Mouse (Mus musculus) midbrain, embryonic 12.5 days (tissue): ENCODE results near the gene Ap3b1. TPM values are rescaled to one million over a fixed set of nuclear protein-coding genes. Genes with fewer than 3 reads are reported as not detected.
A peak's percentile ranks its signal among the peaks of the same experiment; 100 is the strongest.

Source experiments
- ATAC-seq: fragments of 200-750 bp; cut with Nextera tagmentation; 2 replicates; pipeline ENCODE4 v1.8.0; 2017; ENCODE audit warnings: low read depth, moderate TSS enrichment, moderate library complexity; ENCODE audit not compliant: low FRiP score
- H3K27ac ChIP-seq: fragments of 300-500 bp; sonication (generic); replicated peaks from 2 replicates; pipeline ENCODE4 v1.5.1; 2016; ENCODE audit warnings: mild to moderate bottlenecking
- H3K27me3 ChIP-seq: fragments of 300-500 bp; sonication (generic); 2 replicates; pipeline ENCODE4 v1.6.1; 2016; ENCODE audit warnings: mild to moderate bottlenecking
- H3K36me3 ChIP-seq: fragments of 300-500 bp; sonication (generic); 2 replicates; pipeline ENCODE4 v1.6.1; 2016
- H3K4me1 ChIP-seq: fragments of 300-500 bp; sonication (generic); 2 replicates; pipeline ENCODE4 v1.6.1; 2016
- H3K4me2 ChIP-seq: fragments of 300-500 bp; sonication (generic); replicated peaks from 2 replicates; pipeline ENCODE4 v1.6.1; 2016; ENCODE audit warnings: mild to moderate bottlenecking, moderate library complexity
- H3K4me3 ChIP-seq: fragments of 300-500 bp; sonication (generic); 2 replicates; pipeline ENCODE4 v1.5.1; 2016; ENCODE audit warnings: mild to moderate bottlenecking
- H3K9ac ChIP-seq: fragments of 300-500 bp; sonication (generic); replicated peaks from 2 replicates; pipeline ENCODE4 v1.6.1; 2016; ENCODE audit warnings: mild to moderate bottlenecking, moderate library complexity
- H3K9me3 ChIP-seq: fragments of 300-500 bp; sonication (generic); 2 replicates; pipeline ENCODE4 v1.6.1; 2016; ENCODE audit warnings: mild to moderate bottlenecking
- WGBS: fragments of 180-500 bp; shearing (Covaris S2); methylation state at CpG from one replicate; pipeline ENCODE4 v1.1.7; 2016; 5-methylcytosine and 5-hydroxymethylcytosine counted together
- polyA plus RNA-seq: library from polyadenylated mRNA; unstranded; fragments of >200 nt; fragmentation: Nextera tagmentation; extraction: Ambion mirVana; gene quantifications from 2 replicates; pipeline ENCODE4 v1.2.1, GENCODE M21; 2016

The Ap3b1 gene
- polyA plus RNA-seq, 1 experiment from 2014 or later, result 39.8 TPM

GRCm38 (mm10) chr13:94549580-94549979 lies 190.8 kb downstream of the Ap3b1 start:
- Histone ChIP-seq H3K4me1 (peaks cover 15% of the 10 kb centered on the region), H3K9ac (no peak overlapping the region), H3K4me3 (no peak overlapping the region), H3K27me3 (peaks cover 15% of the 10 kb centered on the region; the same call in 1 of the 2 replicates), H3K27ac (no peak overlapping the region), H3K9me3 (no peaks in the 10 kb centered on the region), H3K4me2 (no peak overlapping the region), H3K36me3 (no peaks in the 10 kb centered on the region)
- no peak for ATAC-seq
- 55% methylated on average over 3 of the region's 3 CpGs for WGBS

GRCm38 (mm10) chr13:94550037-94550436 lies 191.3 kb downstream of the Ap3b1 start:
- H3K9me3 ChIP-seq, result no peaks in the 10 kb centered on the region
- ATAC-seq, result no peak
- no peak overlapping the region for H3K4me2 ChIP-seq

GRCm38 (mm10) chr13:94560011-94560410 lies 201.3 kb downstream of the Ap3b1 start:
- no peak overlapping the region for H3K9ac ChIP-seq
- no peak for ATAC-seq
- WGBS, result 7% methylated on average over 3 of the region's 3 CpGs
- H3K27me3 ChIP-seq, result peaks cover 36% of the 10 kb centered on the region
- H3K4me1 ChIP-seq, result peaks cover 31% of the 10 kb centered on the region
- no peaks in the 10 kb centered on the region for H3K36me3 ChIP-seq
- H3K27ac ChIP-seq, result no peak overlapping the region
- H3K4me2 ChIP-seq, result no peak overlapping the region
- no peaks in the 10 kb centered on the region for H3K9me3 ChIP-seq
- H3K4me3 ChIP-seq, result no peak overlapping the region

More at GRCm38 (mm10) chr13:94550037-94550436, 191.3 kb downstream of the Ap3b1 start:
- H3K9ac ChIP-seq, result no peak overlapping the region
- peaks cover 15% of the 10 kb centered on the region; the same call in 1 of the 2 replicates for H3K27me3 ChIP-seq
- H3K4me1 ChIP-seq, result peaks cover 15% of the 10 kb centered on the region
- WGBS, result 73% methylated on average over 4 of the region's 4 CpGs
- H3K27ac ChIP-seq, result no peak overlapping the region
- H3K36me3 ChIP-seq, result no peaks in the 10 kb centered on the region
- no peak overlapping the region for H3K4me3 ChIP-seq

GRCm38 (mm10) chr13:94560878-94561277 lies 202.1 kb downstream of the Ap3b1 start:
- Histone ChIP-seq H3K27ac (no peak overlapping the region), H3K4me3 (no peak overlapping the region), H3K9me3 (no peaks in the 10 kb centered on the region), H3K9ac (no peak overlapping the region), H3K4me1 (peaks cover 40% of the 10 kb centered on the region), H3K4me2 (no peak overlapping the region), H3K27me3 (peaks cover 45% of the 10 kb centered on the region), H3K36me3 (no peaks in the 10 kb centered on the region)
- ATAC-seq, result no peak
- WGBS, result 43% methylated on average over 11 of the region's 11 CpGs

- Histone ChIP-seq H3K4me1 (peaks cover 40% of the 10 kb centered on the region), H3K4me2 (no peak overlapping the region), H3K27ac (no peak overlapping the region), H3K9ac (no peak overlapping the region), H3K4me3 (no peak overlapping the region), H3K27me3 (peaks cover 61% of the 10 kb centered on the region), H3K9me3 (no peaks in the 10 kb centered on the region), H3K36me3 (no peaks in the 10 kb centered on the region)
- peak; percentile 72; the same call in 1 of the 2 replicates for ATAC-seq
- WGBS, result 13% methylated on average over 9 of the region's 9 CpGs
Observed at GRCm38 (mm10) chr13:94562652-94563339, 204.0 kb downstream of the Ap3b1 start.

GRCm38 (mm10) chr13:94563836-94564235 lies 205.1 kb downstream of the Ap3b1 start:
- Histone ChIP-seq H3K27me3 (peaks cover 67% of the 10 kb centered on the region), H3K9ac (no peak overlapping the region), H3K27ac (no peak overlapping the region), H3K36me3 (no peaks in the 10 kb centered on the region), H3K4me1 (peaks cover 40% of the 10 kb centered on the region), H3K9me3 (no peaks in the 10 kb centered on the region), H3K4me3 (no peak overlapping the region), H3K4me2 (no peak overlapping the region)
- no peak for ATAC-seq
- 70% methylated on average over 8 of the region's 8 CpGs for WGBS

GRCm38 (mm10) chr13:94564351-94564994 lies 205.7 kb downstream of the Ap3b1 start:
- 19% methylated on average over 13 of the region's 13 CpGs for WGBS

GRCm38 (mm10) chr13:94565176-94565575 lies 206.4 kb downstream of the Ap3b1 start:
- Histone ChIP-seq H3K27ac (no peak overlapping the region), H3K27me3 (peaks cover 74% of the 10 kb centered on the region), H3K4me2 (no peak overlapping the region), H3K4me3 (no peak overlapping the region), H3K9me3 (no peaks in the 10 kb centered on the region), H3K4me1 (peaks cover 42% of the 10 kb centered on the region), H3K9ac (no peak overlapping the region), H3K36me3 (no peaks in the 10 kb centered on the region)
- no peak for ATAC-seq
- WGBS, result 79% methylated on average over 14 of the region's 14 CpGs

More at GRCm38 (mm10) chr13:94564351-94564994, 205.7 kb downstream of the Ap3b1 start:
- peaks cover 40% of the 10 kb centered on the region for H3K4me1 ChIP-seq
- ATAC-seq, result peak; percentile 57
- H3K4me2 ChIP-seq, result peak overlapping the region; percentile 17
- H3K9ac ChIP-seq, result no peak overlapping the region
- no peaks in the 10 kb centered on the region for H3K9me3 ChIP-seq
- no peaks in the 10 kb centered on the region for H3K36me3 ChIP-seq
- H3K27ac ChIP-seq, result no peak overlapping the region
- H3K4me3 ChIP-seq, result no peak overlapping the region
- peaks cover 70% of the 10 kb centered on the region for H3K27me3 ChIP-seq

GRCm38 (mm10) chr13:94565616-94566015 lies 206.9 kb downstream of the Ap3b1 start:
- Histone ChIP-seq H3K27me3 (peaks cover 78% of the 10 kb centered on the region), H3K4me3 (no peak overlapping the region), H3K9ac (no peak overlapping the region), H3K27ac (no peak overlapping the region), H3K4me2 (no peak overlapping the region), H3K9me3 (no peaks in the 10 kb centered on the region), H3K36me3 (no peaks in the 10 kb centered on the region), H3K4me1 (peaks cover 42% of the 10 kb centered on the region)
- WGBS, result 70% methylated on average over 9 of the region's 9 CpGs
- no peak for ATAC-seq

GRCm38 (mm10) chr13:94567739-94568138 lies 209.0 kb downstream of the Ap3b1 start:
- Histone ChIP-seq H3K27ac (no peak overlapping the region), H3K9me3 (no peaks in the 10 kb centered on the region), H3K27me3 (peaks cover 85% of the 10 kb centered on the region), H3K9ac (no peak overlapping the region), H3K4me1 (peaks cover 31% of the 10 kb centered on the region), H3K4me3 (no peak overlapping the region), H3K36me3 (no peaks in the 10 kb centered on the region), H3K4me2 (no peak overlapping the region)
- 66% methylated on average over 6 of the region's 6 CpGs for WGBS
- no peak for ATAC-seq

GRCm38 (mm10) chr13:94571001-94571400 lies 212.2 kb downstream of the Ap3b1 start:
- 88% methylated on average over 10 of the region's 10 CpGs for WGBS
- H3K4me3 ChIP-seq, result no peak overlapping the region
- H3K4me2 ChIP-seq, result no peak overlapping the region
- no peaks in the 10 kb centered on the region for H3K9me3 ChIP-seq
- no peak for ATAC-seq
- peaks cover 93% of the 10 kb centered on the region for H3K27me3 ChIP-seq
- no peak overlapping the region for H3K27ac ChIP-seq
- H3K4me1 ChIP-seq, result peaks cover 17% of the 10 kb centered on the region
- no peaks in the 10 kb centered on the region for H3K36me3 ChIP-seq
- no peak overlapping the region for H3K9ac ChIP-seq

GRCm38 (mm10) chr13:94573356-94573755 lies 214.6 kb downstream of the Ap3b1 start:
- no peaks in the 10 kb centered on the region for H3K36me3 ChIP-seq
- peaks cover 35% of the 10 kb centered on the region for H3K4me1 ChIP-seq
- H3K4me3 ChIP-seq, result no peak overlapping the region
- H3K9me3 ChIP-seq, result no peaks in the 10 kb centered on the region
- H3K27ac ChIP-seq, result no peak overlapping the region
- H3K27me3 ChIP-seq, result peaks cover 95% of the 10 kb centered on the region
- H3K9ac ChIP-seq, result no peak overlapping the region
- H3K4me2 ChIP-seq, result no peak overlapping the region
- WGBS, result 86% methylated on average over 8 of the region's 8 CpGs
- ATAC-seq, result no peak
